Mouse (Mus musculus) ES-Bruce4 (cell line): ENCODE results near the gene Nfam1. TPM values are rescaled to one million over a fixed set of nuclear protein-coding genes. Genes with fewer than 3 reads are reported as not detected.
"Not testable (repeated sequence)": the region's sequence is repeated elsewhere in the genome, so short reads cannot be mapped to it uniquely, and the experiment has no call there.

Experiments used
- H3K27ac ChIP-seq: 2 replicates; pipeline ENCODE4 v1.5.1; 2012; ENCODE audit warnings: low read length, inconsistent platforms; ENCODE audit not compliant: insufficient read depth
- H3K27me3 ChIP-seq: 2 replicates; pipeline ENCODE4 v1.6.1; 2012; ENCODE audit warnings: mild to moderate bottlenecking, low read length, inconsistent platforms; ENCODE audit not compliant: control insufficient read depth, poor library complexity, insufficient read depth, severe bottlenecking
- H3K36me3 ChIP-seq: 2 replicates; pipeline ENCODE4 v1.6.1; 2012; ENCODE audit warnings: inconsistent platforms, mild to moderate bottlenecking, low read length, moderate library complexity; ENCODE audit not compliant: control insufficient read depth, poor library complexity, insufficient read depth, severe bottlenecking
- H3K4me1 ChIP-seq: one replicate; pipeline ENCODE4 v1.8.1; 2011; ENCODE audit warnings: low read length; ENCODE audit not compliant: control insufficient read depth, insufficient read depth
- H3K4me3 ChIP-seq: 2 replicates; pipeline ENCODE4 v1.5.1; 2011; ENCODE audit warnings: low read depth, mild to moderate bottlenecking, low read length
- H3K9ac ChIP-seq: 2 replicates; pipeline ENCODE4 v1.6.1; 2012; ENCODE audit warnings: low read depth, mild to moderate bottlenecking, inconsistent platforms; ENCODE audit not compliant: poor library complexity, severe bottlenecking
- H3K9me3 ChIP-seq: replicated peaks from 2 replicates; pipeline ENCODE4 v1.6.1; 2012; ENCODE audit warnings: mild to moderate bottlenecking, low read length, inconsistent platforms; ENCODE audit not compliant: control insufficient read depth, poor library complexity, insufficient read depth, severe bottlenecking
- CTCF ChIP-seq: IDR thresholded peaks from one replicate; pipeline ENCODE4 v1.8.1; 2011; ENCODE audit warnings: low read depth, low read length
- EP300 ChIP-seq: IDR thresholded peaks from 2 replicates; pipeline ENCODE4 v1.6.1; 2011; ENCODE audit warnings: low read depth, low read length; ENCODE audit not compliant: insufficient read depth
- POLR2A ChIP-seq: IDR thresholded peaks from one replicate; pipeline ENCODE4 v1.8.1; 2011; ENCODE audit warnings: low read length; ENCODE audit not compliant: insufficient read depth
- polyA plus RNA-seq: library from polyadenylated mRNA; stranded (reverse); fragments of >200 nt; gene quantifications from 2 replicates; pipeline ENCODE4 v1.2.4, GENCODE M21; 2011; ENCODE audit warnings: low read depth; ENCODE audit not compliant: missing spikeins, insufficient read depth, insufficient read length

Nfam1 gene
- polyA plus RNA-seq, 1 experiment: 3.3 TPM

DNA sequence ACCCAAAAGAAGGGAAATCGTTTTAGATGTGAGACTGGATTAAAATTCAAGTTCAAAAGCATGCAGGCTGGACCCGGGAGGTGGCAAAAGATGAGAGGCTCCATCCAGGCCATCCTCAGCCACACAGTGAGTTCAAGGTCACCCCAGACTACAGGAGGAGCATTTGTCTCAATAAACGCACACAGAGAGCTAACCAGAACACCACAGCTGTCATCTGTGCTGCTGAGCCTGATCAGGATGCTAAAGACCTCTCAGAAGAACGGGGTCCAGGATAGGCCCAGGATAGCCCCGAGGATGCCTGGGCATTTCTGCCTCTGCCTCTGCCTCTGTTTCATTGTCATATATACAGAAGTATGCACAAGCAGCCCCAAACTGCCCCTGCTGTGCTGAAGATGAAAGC is 22.5 kb upstream of the Nfam1 start:
- H3K27ac ChIP-seq: no peak overlapping the region
- no peak overlapping the region for H3K9ac ChIP-seq
- no peaks in the 10 kb centered on the region for H3K27me3 ChIP-seq
- no peaks in the 10 kb centered on the region for H3K9me3 ChIP-seq
- H3K36me3 ChIP-seq: no peaks in the 10 kb centered on the region
- TF ChIP-seq POLR2A (no peak), CTCF (no peak), EP300 (no peak)
- peaks cover 3% of the 10 kb centered on the region for H3K4me1 ChIP-seq
- H3K4me3 ChIP-seq: no peak overlapping the region

DNA sequence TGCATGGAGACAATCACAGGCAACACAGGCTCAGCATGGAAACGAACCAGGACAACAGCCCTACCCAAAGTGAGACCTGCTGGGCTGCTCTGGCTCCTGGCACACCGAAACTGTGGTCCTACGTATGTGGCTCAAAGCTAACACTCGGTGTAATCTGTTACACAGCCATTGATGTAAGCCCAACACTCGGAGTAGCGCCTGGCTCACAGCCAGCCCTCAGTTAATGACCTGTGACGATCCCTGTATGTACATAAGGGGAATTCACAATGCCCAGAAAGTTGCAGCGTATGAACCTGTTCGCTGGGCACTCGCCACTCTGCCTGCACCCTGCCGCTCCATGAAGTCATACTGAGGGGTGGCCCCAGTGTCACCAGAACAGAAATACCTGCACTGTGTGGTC is 20.2 kb upstream of the Nfam1 start:
- Histone ChIP-seq H3K4me1 (peaks cover 3% of the 10 kb centered on the region), H3K36me3 (no peaks in the 10 kb centered on the region), H3K9ac (peak overlapping the region; percentile 53), H3K9me3 (no peaks in the 10 kb centered on the region), H3K27ac (peak overlapping the region; percentile 15), H3K4me3 (0 out of 2 replicates have a peak overlapping the region, but pooled peaks have one; percentile 4), H3K27me3 (no peaks in the 10 kb centered on the region)
- no peak for TF ChIP-seq POLR2A
- TF ChIP-seq EP300: no peak

DNA sequence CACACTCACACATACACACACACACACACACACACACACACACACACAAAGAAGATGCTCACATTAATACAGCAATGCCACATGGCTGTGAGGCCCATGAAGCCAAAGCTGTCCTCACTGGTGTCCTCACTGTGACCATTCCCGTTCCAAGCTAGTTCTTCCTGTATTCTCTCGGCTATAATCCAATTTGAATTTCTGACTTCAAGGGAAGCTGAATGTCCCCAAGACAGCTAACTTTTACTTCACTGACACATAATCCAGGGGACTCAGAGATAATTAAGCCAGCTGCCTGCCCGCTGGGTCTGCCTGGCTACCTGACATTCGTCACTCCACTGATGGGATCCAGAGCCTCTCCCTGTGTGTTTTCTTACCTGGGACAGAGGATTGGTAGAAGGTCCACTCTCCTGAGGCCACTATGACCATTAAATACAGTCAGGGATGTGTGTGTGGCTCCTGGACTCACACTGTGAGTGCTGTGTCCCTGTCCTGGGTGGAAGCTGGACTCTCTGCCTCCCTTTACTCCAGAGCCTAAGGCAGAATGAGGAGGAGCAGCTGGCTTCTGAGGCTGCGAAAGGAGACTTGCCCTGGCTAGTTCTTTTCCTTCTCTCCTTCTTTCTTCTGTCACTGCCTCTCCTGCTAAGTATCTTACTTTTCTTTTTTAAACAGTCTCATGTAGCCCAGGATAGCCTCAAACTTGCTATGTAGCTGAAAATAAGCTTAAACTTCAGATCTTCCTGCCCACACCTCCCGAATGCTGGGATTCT is 19.4 kb upstream of the Nfam1 start:
- H3K9ac ChIP-seq: peak overlapping the region; percentile 53
- peaks cover 5% of the 10 kb centered on the region for H3K4me1 ChIP-seq
- H3K27ac ChIP-seq: peak overlapping the region; percentile 15
- no peaks in the 10 kb centered on the region for H3K36me3 ChIP-seq
- no peaks in the 10 kb centered on the region for H3K9me3 ChIP-seq
- H3K27me3 ChIP-seq: no peaks in the 10 kb centered on the region
- H3K4me3 ChIP-seq: peak overlapping the region; percentile 50
- TF ChIP-seq CTCF (no peak), EP300 (peak; percentile 65; the same call in 1 of the 2 replicates), POLR2A (no peak)

DNA sequence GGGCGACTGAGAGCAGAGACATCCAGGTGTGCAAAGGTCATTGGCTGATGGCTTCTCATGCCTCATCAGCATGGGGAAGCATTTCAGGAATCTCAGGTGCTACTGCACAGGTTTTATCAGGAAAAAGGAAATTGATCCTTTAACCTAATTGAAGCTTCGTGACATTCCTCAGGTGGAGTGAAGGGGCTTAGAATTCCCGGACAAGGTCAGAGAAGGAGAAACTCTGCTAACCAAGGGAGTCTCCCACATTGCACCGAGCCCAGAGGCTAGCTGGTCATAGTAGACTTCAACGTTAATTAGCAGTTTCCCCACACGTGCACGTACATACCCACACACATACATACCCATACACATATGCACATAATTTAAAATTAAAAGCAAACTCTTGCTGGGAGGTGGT is 13.6 kb upstream of the Nfam1 start:
- H3K9ac ChIP-seq: no peak overlapping the region
- no peaks in the 10 kb centered on the region for H3K36me3 ChIP-seq
- H3K4me1 ChIP-seq: peaks cover 4% of the 10 kb centered on the region
- H3K27me3 ChIP-seq: no peaks in the 10 kb centered on the region
- H3K4me3 ChIP-seq: no peak overlapping the region
- H3K9me3 ChIP-seq: peaks cover 5% of the 10 kb centered on the region
- peak overlapping the region; percentile 80 for H3K27ac ChIP-seq
- no peak for TF ChIP-seq CTCF
- no peak for TF ChIP-seq POLR2A
- TF ChIP-seq EP300: peak; percentile 74

DNA sequence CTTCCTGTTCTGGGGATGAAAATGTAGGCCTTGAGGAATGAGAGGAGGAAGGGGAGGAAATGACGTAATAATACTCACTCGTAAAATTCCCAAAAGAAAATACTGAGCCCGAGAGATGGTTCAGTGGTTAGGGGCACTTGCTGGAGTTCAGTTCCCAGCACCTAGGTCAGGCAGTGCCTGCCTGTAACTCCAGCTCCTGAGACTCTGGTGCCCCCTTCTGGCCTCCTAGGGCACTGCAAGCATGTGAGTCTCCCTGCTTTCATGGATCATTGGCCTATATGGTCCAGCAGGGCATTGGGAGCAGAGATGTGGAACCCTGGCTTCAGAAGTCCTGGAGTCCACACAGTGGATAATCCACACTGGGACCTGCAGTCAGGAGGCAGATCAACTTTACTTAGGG is 13.2 kb upstream of the Nfam1 start:
- Histone ChIP-seq H3K9ac (no peak overlapping the region), H3K9me3 (peaks cover 5% of the 10 kb centered on the region), H3K27ac (peak overlapping the region; percentile 80), H3K36me3 (no peaks in the 10 kb centered on the region), H3K27me3 (no peaks in the 10 kb centered on the region), H3K4me1 (peaks cover 4% of the 10 kb centered on the region), H3K4me3 (no peak overlapping the region)
- TF ChIP-seq CTCF (peak; percentile 83), EP300 (no peak)

DNA sequence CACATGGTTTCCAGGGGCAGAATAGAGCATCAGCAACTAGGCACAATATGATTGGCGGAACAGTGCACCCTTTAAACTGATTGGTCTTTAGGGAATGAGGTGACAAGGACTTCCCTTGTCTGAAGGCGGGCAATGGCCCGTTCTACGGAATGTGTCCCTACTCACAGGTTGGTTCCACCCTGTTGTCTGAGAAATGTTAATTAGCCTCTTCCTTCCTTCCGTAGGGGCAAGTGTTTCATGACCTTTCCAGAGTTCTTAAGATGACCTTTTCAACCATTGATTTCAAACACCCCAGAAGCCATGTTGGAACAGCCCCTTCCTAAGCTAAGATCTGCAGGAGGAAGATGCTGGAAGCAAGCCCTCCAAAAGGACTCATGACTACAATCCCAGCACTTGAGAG is 12.5 kb upstream of the Nfam1 start:
- peak overlapping the region; percentile 89 for H3K27ac ChIP-seq
- not testable (repeated sequence) for H3K4me3 ChIP-seq, H3K36me3 ChIP-seq, H3K9me3 ChIP-seq, H3K27me3 ChIP-seq, H3K4me1 ChIP-seq, H3K9ac ChIP-seq
- peak; percentile 47; the same call in 1 of the 2 replicates for TF ChIP-seq EP300
